Mouse (Mus musculus) stomach, embryonic 14.5 days (tissue): ENCODE data around the gene Col4a3. TPM values are rescaled to one million over a fixed set of nuclear protein-coding genes. Genes with fewer than 3 reads are reported as not detected.

ENCODE experiments used
- ATAC-seq: fragments of 200-750 bp; cut with Nextera tagmentation; 2 replicates; pipeline ENCODE4 v1.8.0; 2017; ENCODE audit warnings: low read depth, moderate TSS enrichment; ENCODE audit not compliant: insufficient number of reproducible peaks, insufficient read depth, low FRiP score
- H3K27ac ChIP-seq: fragments of 300-500 bp; sonication (generic); 2 replicates; pipeline ENCODE4 v1.5.1; 2014; ENCODE audit warnings: mild to moderate bottlenecking, low read length, moderate library complexity, mixed read lengths
- H3K27me3 ChIP-seq: fragments of 300-500 bp; sonication (generic); 2 replicates; pipeline ENCODE4 v1.6.1; 2014; ENCODE audit warnings: low read length, control low read depth, mixed read lengths; ENCODE audit not compliant: control insufficient read depth, insufficient read depth
- H3K36me3 ChIP-seq: fragments of 300-500 bp; sonication (generic); 2 replicates; pipeline ENCODE4 v1.6.1; 2014; ENCODE audit warnings: mild to moderate bottlenecking, control low read depth, low read length, moderate library complexity, mixed read lengths; ENCODE audit not compliant: control insufficient read depth, insufficient read depth
- H3K4me1 ChIP-seq: fragments of 300-500 bp; sonication (generic); 2 replicates; pipeline ENCODE4 v1.6.1; 2014; ENCODE audit warnings: low read length, control low read depth, mixed read lengths; ENCODE audit not compliant: control insufficient read depth, insufficient read depth
- H3K4me2 ChIP-seq: fragments of 300-500 bp; sonication (generic); replicated peaks from 2 replicates; pipeline ENCODE4 v1.6.1; 2014; ENCODE audit warnings: low read depth, low read length, control low read depth
- H3K4me3 ChIP-seq: fragments of 300-500 bp; sonication (generic); 2 replicates; pipeline ENCODE4 v1.5.1; 2014; ENCODE audit warnings: low read depth, low read length, control low read depth
- H3K9ac ChIP-seq: fragments of 300-500 bp; sonication (generic); replicated peaks from 2 replicates; pipeline ENCODE4 v1.6.1; 2014; ENCODE audit warnings: low read depth, mild to moderate bottlenecking, control low read depth, low read length, moderate library complexity, mixed read lengths
- H3K9me3 ChIP-seq: fragments of 300-500 bp; sonication (generic); 2 replicates; pipeline ENCODE4 v1.6.1; 2016; ENCODE audit warnings: low read depth, low read length, control low read depth; ENCODE audit not compliant: control insufficient read depth
- WGBS: fragments of 180-500 bp; shearing (Covaris S2); extraction: QIAGEN DNeasy Blood & Tissue Kit; methylation state at CpG from one replicate; pipeline ENCODE4 v1.1.7; 2014; 5-methylcytosine and 5-hydroxymethylcytosine counted together
- polyA plus RNA-seq: library from polyadenylated mRNA; unstranded; fragments of >200 nt; fragmentation: Nextera tagmentation; extraction: Ambion mirVana; gene quantifications from 2 replicates; pipeline ENCODE4 v1.2.1, GENCODE M21; 2014

The Col4a3 gene
- polyA plus RNA-seq, 1 experiment from 2014 or later = 0.71 TPM

GRCm38 (mm10) chr1:82636321-82636720 is 49.6 kb downstream of the Col4a3 start:
- ATAC-seq = no peak
- no peaks in the 10 kb centered on the region for H3K4me1 ChIP-seq
- H3K27ac ChIP-seq = no peak overlapping the region
- no peak overlapping the region for H3K9ac ChIP-seq
- no peaks in the 10 kb centered on the region for H3K36me3 ChIP-seq
- no peaks in the 10 kb centered on the region for H3K9me3 ChIP-seq
- H3K4me2 ChIP-seq = no peak overlapping the region
- no peak overlapping the region for H3K4me3 ChIP-seq
- 69% methylated on average over 4 of the region's 4 CpGs for WGBS
- no peaks in the 10 kb centered on the region for H3K27me3 ChIP-seq

DNA sequence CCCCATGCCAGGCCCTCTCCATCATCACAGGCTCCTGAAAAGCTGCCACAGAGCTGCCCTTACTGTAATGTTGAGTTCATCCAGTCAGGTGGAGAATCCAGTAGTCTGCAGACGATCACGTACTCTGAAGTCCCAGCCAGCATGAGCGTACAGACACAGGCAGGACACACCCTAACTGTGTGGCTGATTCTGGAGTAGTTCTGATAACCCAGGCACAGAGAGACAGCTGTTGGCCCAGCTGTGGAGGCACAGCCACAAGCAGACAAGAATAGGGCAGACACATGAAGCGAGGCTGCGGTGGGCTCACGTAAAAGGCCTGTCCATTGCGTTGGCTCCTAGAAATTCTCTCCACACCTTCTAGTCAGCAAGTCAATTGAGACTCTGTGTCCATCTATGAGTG is 50.7 kb downstream of the Col4a3 start:
- no peak overlapping the region for H3K9ac ChIP-seq
- H3K4me2 ChIP-seq = no peak overlapping the region
- H3K9me3 ChIP-seq = no peaks in the 10 kb centered on the region
- no peaks in the 10 kb centered on the region for H3K4me1 ChIP-seq
- H3K27me3 ChIP-seq = no peaks in the 10 kb centered on the region
- WGBS = 93% methylated on average over 7 of the region's 7 CpGs
- H3K36me3 ChIP-seq = no peaks in the 10 kb centered on the region
- ATAC-seq = no peak
- no peak overlapping the region for H3K4me3 ChIP-seq
- H3K27ac ChIP-seq = no peak overlapping the region

DNA sequence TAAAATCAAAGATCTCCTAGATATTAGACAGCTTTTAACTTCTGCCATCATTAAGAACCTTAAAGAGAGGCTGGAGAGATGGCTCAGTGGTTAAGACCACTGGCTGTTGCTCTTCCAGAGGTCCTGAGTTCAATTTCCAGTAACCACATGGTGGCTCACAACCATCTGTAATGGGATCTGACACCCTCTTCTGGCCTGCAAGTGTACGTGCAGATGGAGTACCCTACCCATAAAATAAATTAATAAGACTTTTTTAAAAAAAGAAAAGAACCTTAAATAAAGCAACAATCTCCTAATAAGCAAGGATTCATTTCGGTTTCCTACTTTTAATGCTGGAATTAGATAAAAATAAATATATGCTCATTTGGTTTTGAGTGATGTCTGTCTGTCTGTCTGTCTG is 51.7 kb downstream of the Col4a3 start:
- H3K4me2 ChIP-seq = no peak overlapping the region
- WGBS = 80% methylated on average over 2 of the region's 2 CpGs
- H3K27ac ChIP-seq = no peak overlapping the region
- no peak overlapping the region for H3K9ac ChIP-seq
- no peaks in the 10 kb centered on the region for H3K4me1 ChIP-seq
- ATAC-seq = no peak
- no peaks in the 10 kb centered on the region for H3K27me3 ChIP-seq
- no peaks in the 10 kb centered on the region for H3K36me3 ChIP-seq
- H3K9me3 ChIP-seq = no peaks in the 10 kb centered on the region
- H3K4me3 ChIP-seq = no peak overlapping the region

DNA sequence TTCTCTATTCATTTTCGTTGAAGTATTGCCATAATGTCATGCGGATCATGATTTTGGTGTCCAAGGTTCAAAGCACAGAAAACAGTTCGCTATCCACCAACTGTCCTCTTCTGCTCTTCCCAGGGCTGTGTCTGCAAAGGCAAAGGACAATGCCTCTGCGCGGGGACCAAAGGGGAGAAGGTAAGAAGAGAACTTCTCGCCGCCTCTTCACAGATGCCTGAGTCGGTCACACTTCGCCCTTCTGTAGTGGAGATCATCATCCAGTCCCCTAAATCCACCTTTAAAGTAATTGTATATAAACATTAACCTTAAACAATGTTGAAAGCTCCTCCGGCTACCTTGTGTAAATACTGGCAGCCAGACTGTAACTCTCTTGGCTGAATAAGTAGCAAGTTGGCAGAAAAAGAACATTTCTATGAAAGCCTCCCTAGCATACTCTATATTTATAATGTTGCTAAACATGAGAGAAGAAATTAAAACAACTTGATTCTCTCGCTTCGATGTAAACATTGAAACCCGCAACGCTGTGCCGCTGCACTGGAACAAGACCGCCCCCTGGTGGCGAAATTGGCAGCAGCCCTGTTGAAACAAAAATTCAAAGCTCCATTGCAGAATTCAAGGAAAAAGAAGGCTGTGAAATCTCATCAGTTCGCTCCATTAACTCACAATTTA is 54.7 kb downstream of the Col4a3 start:
- Histone ChIP-seq H3K27me3 (no peaks in the 10 kb centered on the region), H3K9ac (no peak overlapping the region), H3K27ac (no peak overlapping the region), H3K4me1 (no peaks in the 10 kb centered on the region), H3K4me3 (peak overlapping the region; percentile 8; the same call in 1 of the 2 replicates), H3K4me2 (peak overlapping the region; percentile 35), H3K9me3 (no peaks in the 10 kb centered on the region), H3K36me3 (no peaks in the 10 kb centered on the region)
- 21% methylated on average over 18 of the region's 18 CpGs for WGBS
- no peak for ATAC-seq

DNA sequence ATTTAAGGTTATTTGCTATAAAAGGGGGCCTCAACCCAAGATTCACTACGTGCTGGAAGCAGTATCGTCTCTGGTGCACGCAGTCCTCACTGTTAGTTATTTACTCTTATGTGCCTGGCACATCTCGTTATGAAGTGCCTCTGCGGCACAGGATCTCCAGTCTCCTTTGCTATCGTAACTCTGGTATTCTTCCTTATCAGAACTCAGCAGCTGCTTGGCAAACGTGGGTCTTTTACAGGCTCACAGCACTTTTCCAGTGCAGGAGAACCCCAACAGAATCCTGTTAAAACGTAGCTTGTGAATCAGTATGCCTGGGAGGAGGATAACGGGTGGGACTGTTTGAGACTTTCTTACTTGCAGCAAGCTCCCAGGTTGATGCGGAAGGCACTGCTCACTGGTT is 61.3 kb downstream of the Col4a3 start:
- Histone ChIP-seq H3K4me3 (no peak overlapping the region), H3K27ac (no peak overlapping the region), H3K9ac (no peak overlapping the region), H3K36me3 (no peaks in the 10 kb centered on the region), H3K9me3 (no peaks in the 10 kb centered on the region), H3K4me1 (no peaks in the 10 kb centered on the region), H3K4me2 (no peak overlapping the region), H3K27me3 (no peaks in the 10 kb centered on the region)
- ATAC-seq = no peak
- 53% methylated on average over 10 of the region's 10 CpGs for WGBS

DNA sequence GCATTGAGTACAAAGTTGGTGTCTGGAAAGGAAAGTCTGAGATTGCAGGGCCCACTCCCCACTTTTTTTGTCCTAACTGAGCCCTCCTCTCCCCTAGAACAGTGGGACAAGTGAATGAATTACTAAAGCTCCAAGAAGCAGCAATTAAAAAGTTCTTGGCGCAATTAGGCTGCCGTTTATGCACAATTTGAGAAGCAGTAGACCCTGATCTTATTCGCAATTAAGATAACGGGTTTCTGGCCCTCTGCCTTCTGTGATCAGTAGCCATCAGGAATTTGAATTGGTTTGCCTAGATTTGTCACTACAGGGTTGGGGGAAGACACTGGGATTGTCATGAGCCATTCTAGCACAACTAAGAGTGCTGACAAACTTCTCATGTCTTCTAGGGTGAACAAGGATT is 64.1 kb downstream of the Col4a3 start:
- no peak overlapping the region for H3K4me3 ChIP-seq
- H3K4me2 ChIP-seq = no peak overlapping the region
- H3K27ac ChIP-seq = no peak overlapping the region
- H3K27me3 ChIP-seq = no peaks in the 10 kb centered on the region
- ATAC-seq = no peak
- WGBS = 92% methylated on average over 4 of the region's 4 CpGs
- no peak overlapping the region for H3K9ac ChIP-seq
- H3K9me3 ChIP-seq = no peaks in the 10 kb centered on the region
- H3K4me1 ChIP-seq = no peaks in the 10 kb centered on the region
- H3K36me3 ChIP-seq = no peaks in the 10 kb centered on the region

DNA sequence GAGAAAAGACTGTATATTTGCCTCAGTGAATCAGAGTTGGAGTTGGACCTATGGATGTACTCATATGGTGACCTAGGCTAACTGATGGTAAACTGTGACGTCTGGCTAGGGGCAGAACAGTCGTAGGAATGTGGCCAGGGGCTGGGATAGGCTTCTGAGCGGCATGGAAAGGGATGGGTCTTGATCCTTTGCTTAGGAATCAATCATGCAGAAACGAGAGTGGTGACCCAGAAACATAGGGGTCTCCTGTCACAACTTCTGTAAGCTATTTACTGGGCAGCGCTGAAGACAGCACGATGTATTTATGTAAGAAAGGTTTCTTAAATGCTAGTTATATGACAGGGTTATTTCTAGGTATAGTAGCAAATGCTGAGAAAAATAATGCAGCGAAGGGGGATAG is 67.3 kb downstream of the Col4a3 start:
- no peak for ATAC-seq

DNA sequence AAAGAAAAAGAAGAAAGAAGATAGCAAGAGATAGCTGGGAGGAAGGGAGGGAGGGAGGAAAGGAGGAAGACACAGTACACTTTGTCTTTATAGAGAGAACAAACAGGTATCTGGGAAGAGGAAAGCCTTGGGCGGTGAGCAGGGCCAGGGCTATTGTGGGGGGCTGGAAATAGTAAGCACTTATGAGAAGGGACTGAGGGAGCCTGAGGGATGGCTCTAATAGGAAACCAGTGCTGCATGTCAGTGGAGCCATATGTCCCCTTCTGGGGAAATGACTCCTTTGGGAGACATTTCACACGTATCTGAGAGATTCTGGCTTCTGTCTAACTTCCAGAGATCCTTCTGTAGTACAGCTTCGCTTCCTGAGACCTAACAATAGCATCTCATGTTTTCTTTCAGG is 69.7 kb downstream of the Col4a3 start:
- Histone ChIP-seq H3K4me3 (no peak overlapping the region), H3K36me3 (no peaks in the 10 kb centered on the region), H3K9ac (no peak overlapping the region), H3K4me2 (no peak overlapping the region), H3K27ac (no peak overlapping the region), H3K9me3 (no peaks in the 10 kb centered on the region), H3K27me3 (no peaks in the 10 kb centered on the region), H3K4me1 (no peaks in the 10 kb centered on the region)
- no peak for ATAC-seq
- 78% methylated on average over 3 of the region's 3 CpGs for WGBS

More for the DNA sequence above, 67.3 kb downstream of the Col4a3 start:
- Histone ChIP-seq H3K36me3 (no peaks in the 10 kb centered on the region), H3K4me2 (no peak overlapping the region), H3K9ac (no peak overlapping the region), H3K27ac (no peak overlapping the region), H3K27me3 (no peaks in the 10 kb centered on the region), H3K9me3 (no peaks in the 10 kb centered on the region), H3K4me3 (no peak overlapping the region), H3K4me1 (no peaks in the 10 kb centered on the region)
- WGBS = 56% methylated on average over 7 of the region's 7 CpGs

GRCm38 (mm10) chr1:82662269-82662668 is 75.5 kb downstream of the Col4a3 start:
- H3K4me2 ChIP-seq = no peak overlapping the region
- H3K4me1 ChIP-seq = no peaks in the 10 kb centered on the region
- WGBS = 74% methylated on average over 2 of the region's 2 CpGs
- no peak for ATAC-seq
- H3K36me3 ChIP-seq = no peaks in the 10 kb centered on the region
- H3K9ac ChIP-seq = no peak overlapping the region
- H3K27ac ChIP-seq = no peak overlapping the region
- H3K4me3 ChIP-seq = no peak overlapping the region
- no peaks in the 10 kb centered on the region for H3K27me3 ChIP-seq
- H3K9me3 ChIP-seq = no peaks in the 10 kb centered on the region
